In genomic region chr9:99580655-99581054, GRCm38 (mm10) we compare ENCODE assay signal across 10 mouse cellular contexts. TPM values are rescaled to one million over a fixed set of nuclear protein-coding genes. Genes with fewer than 3 reads are reported as not detected.
DNase-seq lines count a peak whose midpoint lies in the region; ATAC-seq and TF ChIP-seq lines count a peak whose summit lies in the region.
"Had no signal": no experiment of that assay in that cellular context is flagged by ENCODE, and none has a peak within 500 bp of the region (broad histone marks: within the 10 kb centered on the region; RNA-seq: fewer than 3 reads in every experiment).

No protein-coding gene starts in this region.

- in situ Hi-C loops in Patski (cut with MboI; ENCODE audit: low pct_unique_long_range_greater_than_20kb) = no loop called here

- no peak overlapping the region for H3K9ac ChIP-seq in embryonic facial prominence, embryonic 11.5 days (replicated peaks; ENCODE audit: low read length)
- no peak overlapping the region for H3K9ac ChIP-seq in limb, embryonic 11.5 days (ENCODE audit: low read length)
- no peak overlapping the region for H3K9ac ChIP-seq in forebrain, postnatal 0 days
- H3K9ac ChIP-seq: heart, embryonic 15.5 days had no signal

- no peak for ATAC-seq in embryonic facial prominence, embryonic 11.5 days (replicated peaks; ENCODE audit: insufficient number of reproducible peaks, low FRiP score, low TSS enrichment, low read depth)
- no peak for ATAC-seq in limb, embryonic 11.5 days (ENCODE audit: insufficient number of reproducible peaks, low FRiP score, low TSS enrichment, low read depth)
- ATAC-seq in Patski = peak; percentile 52
- peak; percentile 62 for ATAC-seq in forebrain, postnatal 0 days

- H3K4me3 ChIP-seq in embryonic facial prominence, embryonic 11.5 days (ENCODE audit: low read depth, low read length) = no peak overlapping the region
- H3K4me3 ChIP-seq in embryonic facial prominence, embryonic 10.5 days = no peak overlapping the region
- no peak overlapping the region for H3K4me3 ChIP-seq in limb, embryonic 11.5 days (ENCODE audit: low read depth, low read length)
- no peak overlapping the region for H3K4me3 ChIP-seq in limb, embryonic 10.5 days
- H3K4me3 ChIP-seq in forebrain, postnatal 0 days (ENCODE audit: low read depth, low read length) = no peak overlapping the region
- H3K4me3 ChIP-seq: heart, embryonic 15.5 days; megakaryocyte, embryonic 14.5 days had no signal

- CTCF ChIA-PET in Patski (lab: Charles Lee) = interaction anchor here (1.0 to 2.0 kb wide), 7 partner anchors 9 to 131 kb away, joined by 3 to 15 read pairs (median 5); no protein-coding TSS in a partner anchor

- no peak overlapping the region for H3K4me2 ChIP-seq in embryonic facial prominence, embryonic 11.5 days (ENCODE audit: low read depth, low read length)
- H3K4me2 ChIP-seq in limb, embryonic 11.5 days (ENCODE audit: low read depth, severe bottlenecking) = no peak overlapping the region
- no peak overlapping the region for H3K4me2 ChIP-seq in forebrain, postnatal 0 days (ENCODE audit: low read depth)
- H3K4me2 ChIP-seq: heart, embryonic 15.5 days had no signal

- H3K36me3 ChIP-seq in embryonic facial prominence, embryonic 11.5 days (replicated peaks; ENCODE audit: control insufficient read depth, insufficient read depth, low read depth, low read length) = peaks cover 6% of the 10 kb centered on the region
- H3K36me3 ChIP-seq in embryonic facial prominence, embryonic 10.5 days (replicated peaks) = peaks cover 76% of the 10 kb centered on the region
- H3K36me3 ChIP-seq in limb, embryonic 11.5 days (ENCODE audit: control insufficient read depth, insufficient read depth, low read length) = peaks cover 11% of the 10 kb centered on the region; the same call in 1 of the 2 replicates
- H3K36me3 ChIP-seq in limb, embryonic 10.5 days = peaks cover 77% of the 10 kb centered on the region
- H3K36me3 ChIP-seq in forebrain, postnatal 0 days (ENCODE audit: insufficient read depth) = peaks cover 32% of the 10 kb centered on the region

- H3K27ac ChIP-seq in embryonic facial prominence, embryonic 11.5 days (replicated peaks; ENCODE audit: low read depth, low read length) = no peak overlapping the region
- H3K27ac ChIP-seq in embryonic facial prominence, embryonic 10.5 days (replicated peaks) = no peak overlapping the region
- no peak overlapping the region for H3K27ac ChIP-seq in limb, embryonic 11.5 days (replicated peaks; ENCODE audit: low read depth, low read length)
- H3K27ac ChIP-seq in limb, embryonic 10.5 days = no peak overlapping the region
- H3K27ac ChIP-seq in forebrain, postnatal 0 days (ENCODE audit: low read depth, low read length) = no peak overlapping the region
- H3K27ac ChIP-seq: heart, embryonic 15.5 days had no signal

- 56% methylated on average over 2 of the region's 2 CpGs for WGBS in embryonic facial prominence, embryonic 11.5 days
- 44% methylated on average over 2 of the region's 2 CpGs for WGBS in embryonic facial prominence, embryonic 10.5 days
- WGBS in limb, embryonic 11.5 days = 54% methylated on average over 2 of the region's 2 CpGs
- WGBS in limb, embryonic 10.5 days = 54% methylated on average over 2 of the region's 2 CpGs
- 39% methylated on average over 2 of the region's 2 CpGs for WGBS in forebrain, postnatal 0 days

- H3K27me3 ChIP-seq in embryonic facial prominence, embryonic 11.5 days (ENCODE audit: control insufficient read depth, insufficient read depth, low read length) = no peaks in the 10 kb centered on the region
- H3K27me3 ChIP-seq in embryonic facial prominence, embryonic 10.5 days (replicated peaks; ENCODE audit: low read depth, poor library complexity, severe bottlenecking) = no peaks in the 10 kb centered on the region
- H3K27me3 ChIP-seq in limb, embryonic 11.5 days (ENCODE audit: control insufficient read depth, insufficient read depth, low read length) = no peaks in the 10 kb centered on the region
- no peaks in the 10 kb centered on the region for H3K27me3 ChIP-seq in limb, embryonic 10.5 days (ENCODE audit: low read depth, poor library complexity, severe bottlenecking)
- H3K27me3 ChIP-seq in Patski = no peaks in the 10 kb centered on the region
- no peaks in the 10 kb centered on the region for H3K27me3 ChIP-seq in forebrain, postnatal 0 days (ENCODE audit: insufficient read depth, low read length)
- H3K27me3 ChIP-seq: heart, embryonic 15.5 days; megakaryocyte, embryonic 14.5 days had no signal

- H3K9me3 ChIP-seq in embryonic facial prominence, embryonic 11.5 days (replicated peaks; ENCODE audit: control insufficient read depth, low read length) = no peaks in the 10 kb centered on the region
- H3K9me3 ChIP-seq in embryonic facial prominence, embryonic 10.5 days = no peaks in the 10 kb centered on the region
- H3K9me3 ChIP-seq in limb, embryonic 11.5 days (ENCODE audit: control insufficient read depth, low read length) = no peaks in the 10 kb centered on the region
- no peaks in the 10 kb centered on the region for H3K9me3 ChIP-seq in limb, embryonic 10.5 days (replicated peaks)
- no peaks in the 10 kb centered on the region for H3K9me3 ChIP-seq in forebrain, postnatal 0 days (ENCODE audit: low read length)
- H3K9me3 ChIP-seq: heart, embryonic 15.5 days; megakaryocyte, embryonic 14.5 days had no signal

- peak; percentile 77 for TF ChIP-seq CTCF in Patski (IDR thresholded peaks at IDR 0.05)
- TF ChIP-seq CTCF in forebrain, postnatal 0 days (IDR thresholded peaks at IDR 0.05; ENCODE audit: low read depth) = peak; percentile 80

- POLR2A ChIA-PET in Patski (lab: Charles Lee) = no interaction called here

- no peaks in the 10 kb centered on the region for H3K4me1 ChIP-seq in embryonic facial prominence, embryonic 11.5 days (ENCODE audit: control insufficient read depth, insufficient read depth, low read length)
- H3K4me1 ChIP-seq in embryonic facial prominence, embryonic 10.5 days = peaks cover 10% of the 10 kb centered on the region
- H3K4me1 ChIP-seq in limb, embryonic 11.5 days (ENCODE audit: control insufficient read depth, insufficient read depth, low read length) = 0 out of 2 replicates have a peak, but pooled peaks cover 2% of the 10 kb centered on the region
- H3K4me1 ChIP-seq in limb, embryonic 10.5 days = peaks cover 10% of the 10 kb centered on the region
- no peaks in the 10 kb centered on the region for H3K4me1 ChIP-seq in forebrain, postnatal 0 days (ENCODE audit: insufficient read depth)

- peak; percentile 66 for DNase-seq in embryonic facial prominence, embryonic 11.5 days (ENCODE audit: low spot score)
- DNase-seq in embryonic facial prominence, embryonic 10.5 days (ENCODE audit: low spot score) = no peak
- DNase-seq in limb, embryonic 11.5 days (ENCODE audit: low spot score) = peak; percentile 37
- no peak for DNase-seq in limb, embryonic 10.5 days (ENCODE audit: low spot score)
- no peak for DNase-seq in Patski (ENCODE audit: low read depth, low spot score)
- DNase-seq in forebrain, postnatal 0 days = peak; percentile 67
- DNase-seq in lung, postnatal 25 days (ENCODE audit: low spot score) = peak; percentile 34
- DNase-seq in thymus, postnatal 14 days = peak; percentile 40

RNA-seq across cellular contexts. Expression of gene Dbr1, which starts 5.1 kb away (rescaled TPM):
- 32.7 and 34.8 TPM in 2 replicates for polyA plus RNA-seq in embryonic facial prominence, embryonic 11.5 days (2014; fragmentation: Nextera tagmentation; extraction: Ambion mirVana)
- 42.7 and 43.2 TPM in 2 replicates for polyA plus RNA-seq in embryonic facial prominence, embryonic 10.5 days (2016; fragmentation: Nextera tagmentation; extraction: Ambion mirVana)
- polyA plus RNA-seq in limb, embryonic 11.5 days (2014; fragmentation: Nextera tagmentation; extraction: Ambion mirVana) = 31.2 and 35.4 TPM in 2 replicates
- polyA plus RNA-seq in limb, embryonic 10.5 days (2016; fragmentation: Nextera tagmentation; extraction: Ambion mirVana) = 42.7 and 43.3 TPM in 2 replicates
- polyA plus RNA-seq in Patski (2021) = 18.6 TPM
- 22.2 and 31.0 TPM in 2 replicates for total RNA-seq in forebrain, postnatal 0 days (2014; rRNA removed)
- 26.0 and 31.7 TPM in 2 replicates for polyA plus RNA-seq in forebrain, postnatal 0 days (2015; fragmentation: Nextera tagmentation; extraction: Ambion mirVana)

RNA-seq across cellular contexts. Expression of gene Armc8, which starts 12.0 kb away (rescaled TPM):
- 27.2 and 29.2 TPM in 2 replicates for polyA plus RNA-seq in embryonic facial prominence, embryonic 11.5 days (2014; fragmentation: Nextera tagmentation; extraction: Ambion mirVana)
- 24.5 and 24.7 TPM in 2 replicates for polyA plus RNA-seq in embryonic facial prominence, embryonic 10.5 days (2016; fragmentation: Nextera tagmentation; extraction: Ambion mirVana)
- 20.5 and 20.6 TPM in 2 replicates for polyA plus RNA-seq in limb, embryonic 11.5 days (2014; fragmentation: Nextera tagmentation; extraction: Ambion mirVana)
- polyA plus RNA-seq in limb, embryonic 10.5 days (2016; fragmentation: Nextera tagmentation; extraction: Ambion mirVana) = 19.7 and 21.7 TPM in 2 replicates
- polyA plus RNA-seq in Patski (2021) = 22.6 TPM
- 86.5 and 96.3 TPM in 2 replicates for total RNA-seq in forebrain, postnatal 0 days (2014; rRNA removed)
- polyA plus RNA-seq in forebrain, postnatal 0 days (2015; fragmentation: Nextera tagmentation; extraction: Ambion mirVana) = 61.0 and 70.6 TPM in 2 replicates

RNA-seq across cellular contexts. Expression of gene A4gnt, which starts 31.6 kb away (rescaled TPM):
- not detected in 2 replicates for polyA plus RNA-seq in embryonic facial prominence, embryonic 11.5 days (2014; fragmentation: Nextera tagmentation; extraction: Ambion mirVana)
- polyA plus RNA-seq in embryonic facial prominence, embryonic 10.5 days (2016; fragmentation: Nextera tagmentation; extraction: Ambion mirVana) = not detected in 2 replicates
- not detected in 2 replicates for polyA plus RNA-seq in limb, embryonic 11.5 days (2014; fragmentation: Nextera tagmentation; extraction: Ambion mirVana)
- not detected in 2 replicates for polyA plus RNA-seq in limb, embryonic 10.5 days (2016; fragmentation: Nextera tagmentation; extraction: Ambion mirVana)
- not detected for polyA plus RNA-seq in Patski (2021)
- total RNA-seq in forebrain, postnatal 0 days (2014; rRNA removed) = 0.57 TPM in 1 of 2 replicates, not detected in the other
- polyA plus RNA-seq in forebrain, postnatal 0 days (2015; fragmentation: Nextera tagmentation; extraction: Ambion mirVana) = not detected in 2 replicates
- polyA plus RNA-seq: heart, embryonic 15.5 days had no signal

RNA-seq across cellular contexts. Expression of gene Dzip1l, which starts 48.6 kb away (rescaled TPM):
- polyA plus RNA-seq in embryonic facial prominence, embryonic 11.5 days (2014; fragmentation: Nextera tagmentation; extraction: Ambion mirVana) = 12.0 and 14.8 TPM in 2 replicates
- 25.9 and 27.8 TPM in 2 replicates for polyA plus RNA-seq in embryonic facial prominence, embryonic 10.5 days (2016; fragmentation: Nextera tagmentation; extraction: Ambion mirVana)
- polyA plus RNA-seq in limb, embryonic 11.5 days (2014; fragmentation: Nextera tagmentation; extraction: Ambion mirVana) = 19.1 and 22.9 TPM in 2 replicates
- polyA plus RNA-seq in limb, embryonic 10.5 days (2016; fragmentation: Nextera tagmentation; extraction: Ambion mirVana) = 29.9 and 30.1 TPM in 2 replicates
- 27.8 TPM for polyA plus RNA-seq in Patski (2021)
- total RNA-seq in forebrain, postnatal 0 days (2014; rRNA removed) = 19.9 and 21.7 TPM in 2 replicates
- polyA plus RNA-seq in forebrain, postnatal 0 days (2015; fragmentation: Nextera tagmentation; extraction: Ambion mirVana) = 5.8 and 8.9 TPM in 2 replicates

Comparison
In these comparisons a context has a peak if more than half of its experiments do, and no peak if none do; other contexts are left out.
1. DNase-seq: peak in embryonic facial prominence, embryonic 11.5 days (single experiment), limb, embryonic 11.5 days (single experiment), forebrain, postnatal 0 days (single experiment), lung, postnatal 25 days (single experiment) and thymus, postnatal 14 days (single experiment); none in embryonic facial prominence, embryonic 10.5 days (single experiment), limb, embryonic 10.5 days (single experiment) and Patski (single experiment).
2. ATAC-seq: peak in Patski (single experiment) and forebrain, postnatal 0 days (single experiment); none in embryonic facial prominence, embryonic 11.5 days (single experiment) and limb, embryonic 11.5 days (single experiment).